Mouse (Mus musculus): Measurements from ENCODE around the gene Cryaa. TPM values are rescaled to one million over a fixed set of nuclear protein-coding genes. Genes with fewer than 3 reads are reported as not detected.
A peak's percentile ranks its signal among the peaks of the same experiment; 100 is the strongest.
"Not testable (repeated sequence)": the region's sequence is repeated elsewhere in the genome, so short reads cannot be mapped to it uniquely, and the experiment has no call there.

Cryaa gene
- polyA plus RNA-seq, 1 experiment from 2014 or later, result 14.2 TPM

DNA sequence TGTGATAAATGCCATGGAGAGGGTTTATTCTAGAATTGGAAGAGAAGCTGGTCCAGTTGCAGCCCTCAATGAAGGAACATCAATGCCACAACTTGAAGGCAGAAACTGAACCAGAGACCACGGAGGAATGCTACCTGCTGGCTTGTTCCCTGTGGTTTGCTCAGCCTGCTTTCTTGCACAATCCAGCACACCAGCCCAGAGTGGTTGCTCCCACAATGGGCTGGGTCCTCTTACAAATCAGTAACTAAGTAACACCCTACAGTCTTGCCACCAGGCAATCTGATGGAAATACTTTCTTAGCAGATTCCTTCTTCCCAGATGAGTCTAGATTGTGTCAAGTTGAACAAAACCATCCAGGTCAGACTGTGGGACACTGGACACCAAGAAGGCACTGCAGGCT is 12.0 kb downstream of the Cryaa start:
- ATAC-seq (ENCODE audit: insufficient number of reproducible peaks, low FRiP score, low TSS enrichment, low read depth), result no peak
- Histone ChIP-seq H3K9ac (no peak overlapping the region), H3K9me3 (replicated peaks) (no peaks in the 10 kb centered on the region), H3K4me3 (replicated peaks) (no peak overlapping the region), H3K4me1 (peaks cover 26% of the 10 kb centered on the region), H3K27me3 (no peaks in the 10 kb centered on the region), H3K4me2 (replicated peaks) (no peak overlapping the region), H3K27ac (replicated peaks) (no peak overlapping the region), H3K36me3 (no peaks in the 10 kb centered on the region)
- WGBS, result 64% methylated on average over 1 of the region's 1 CpGs

DNA sequence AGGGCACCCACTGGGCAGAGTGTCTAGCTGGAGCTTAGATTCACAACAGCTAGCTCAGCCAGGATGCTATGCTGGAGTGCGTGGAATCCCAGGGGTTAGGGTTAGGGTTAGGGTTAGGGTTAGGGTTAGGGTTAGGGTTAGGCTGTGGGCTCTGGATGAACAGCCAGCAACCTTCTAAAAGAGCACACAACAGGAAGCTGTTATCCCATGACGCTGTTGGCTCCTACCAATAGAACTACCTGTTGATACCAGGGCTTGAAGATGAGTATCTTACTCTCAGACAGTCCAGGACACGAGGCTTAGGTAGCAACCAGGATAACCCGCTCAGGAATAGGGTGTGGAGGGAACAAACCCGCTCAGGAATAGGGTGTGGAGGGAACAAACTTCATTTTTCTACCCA is 15.3 kb downstream of the Cryaa start:
- Histone ChIP-seq H3K27me3 (no peaks in the 10 kb centered on the region), H3K36me3 (no peaks in the 10 kb centered on the region), H3K4me3 (replicated peaks) (no peak overlapping the region), H3K9me3 (replicated peaks) (no peaks in the 10 kb centered on the region), H3K4me1 (peaks cover 12% of the 10 kb centered on the region), H3K27ac (replicated peaks) (no peak overlapping the region; the same call in 1 of the 2 replicates), H3K9ac (no peak overlapping the region), H3K4me2 (replicated peaks) (no peak overlapping the region)
- WGBS, result 35% methylated on average over 5 of the region's 5 CpGs
- no peak for ATAC-seq (ENCODE audit: insufficient number of reproducible peaks, low FRiP score, low TSS enrichment, low read depth)

DNA sequence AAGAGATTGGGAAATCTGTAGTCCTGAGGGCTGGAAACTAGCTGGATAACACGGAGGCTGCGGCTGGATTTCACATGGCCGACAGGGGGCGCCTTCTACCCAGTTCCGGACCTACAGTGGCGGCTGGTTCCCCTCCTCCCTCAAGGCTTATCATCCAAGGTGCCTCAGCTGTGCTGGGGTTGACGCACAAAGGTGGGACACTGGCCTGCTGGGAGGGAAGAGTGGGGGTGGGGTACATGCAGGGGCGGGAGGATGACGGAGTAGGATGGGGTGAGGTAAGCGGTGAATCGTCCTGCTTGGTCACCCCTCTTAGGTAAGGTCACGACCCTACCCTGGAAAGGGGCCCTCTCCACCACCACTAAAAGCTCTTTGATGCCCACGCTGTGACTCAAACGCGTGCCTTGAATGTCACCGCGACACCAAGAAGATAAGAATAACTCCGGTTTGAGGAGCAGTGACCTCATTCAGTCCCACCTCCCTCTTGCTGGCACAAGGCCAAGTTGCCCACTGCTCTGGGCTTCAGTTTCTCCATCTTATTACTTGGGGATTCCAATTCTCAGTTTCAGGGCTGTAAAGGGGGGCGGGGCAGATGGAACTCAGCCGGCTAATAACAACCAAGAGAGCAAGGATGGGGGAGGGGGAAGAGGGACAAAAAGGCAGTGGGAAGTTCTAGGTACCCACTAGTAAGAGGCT is 15.9 kb downstream of the Cryaa start:
- WGBS, result 7% methylated on average over 20 of the region's 20 CpGs
- Histone ChIP-seq H3K9ac (no peak overlapping the region), H3K9me3 (replicated peaks) (no peaks in the 10 kb centered on the region)

DNA sequence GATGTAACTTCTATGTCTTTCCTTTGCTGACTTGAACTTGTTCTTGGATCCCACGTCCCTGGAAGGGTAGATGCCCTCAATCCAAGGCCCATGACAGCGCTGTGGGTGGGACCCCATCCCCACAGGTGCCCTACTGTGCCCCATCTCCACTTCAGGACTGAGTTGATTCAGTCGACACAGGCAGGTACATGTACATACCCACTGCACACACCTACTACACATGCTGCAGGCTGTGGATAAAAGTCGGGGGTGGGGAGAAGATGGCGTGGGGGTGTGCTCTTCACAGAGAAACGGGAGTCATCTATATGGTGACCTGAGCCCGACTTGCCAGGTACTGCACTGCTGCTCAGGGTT is 16.4 kb downstream of the Cryaa start:
- no peaks in the 10 kb centered on the region for H3K27me3 ChIP-seq
- H3K36me3 ChIP-seq, result no peaks in the 10 kb centered on the region
- H3K4me2 ChIP-seq (replicated peaks), result 0 out of 2 replicates have a peak overlapping the region, but pooled peaks have one; percentile 41
- H3K4me3 ChIP-seq (replicated peaks), result no peak overlapping the region
- H3K9ac ChIP-seq, result no peak overlapping the region
- WGBS, result 65% methylated on average over 7 of the region's 7 CpGs
- ATAC-seq (ENCODE audit: insufficient number of reproducible peaks, low FRiP score, low TSS enrichment, low read depth), result no peak
- no peak overlapping the region for H3K27ac ChIP-seq (replicated peaks)
- peaks cover 12% of the 10 kb centered on the region for H3K4me1 ChIP-seq
- H3K9me3 ChIP-seq (replicated peaks), result no peaks in the 10 kb centered on the region

More for the DNA sequence above, 15.9 kb downstream of the Cryaa start:
- peak; percentile 48 for ATAC-seq (ENCODE audit: insufficient number of reproducible peaks, low FRiP score, low TSS enrichment, low read depth)
- H3K4me2 ChIP-seq (replicated peaks), result peak overlapping the region; percentile 41
- no peaks in the 10 kb centered on the region for H3K27me3 ChIP-seq
- H3K4me1 ChIP-seq, result peaks cover 12% of the 10 kb centered on the region
- H3K36me3 ChIP-seq, result no peaks in the 10 kb centered on the region
- H3K4me3 ChIP-seq (replicated peaks), result no peak overlapping the region
- H3K27ac ChIP-seq (replicated peaks), result 0 out of 2 replicates have a peak overlapping the region, but pooled peaks have one; percentile 9

DNA sequence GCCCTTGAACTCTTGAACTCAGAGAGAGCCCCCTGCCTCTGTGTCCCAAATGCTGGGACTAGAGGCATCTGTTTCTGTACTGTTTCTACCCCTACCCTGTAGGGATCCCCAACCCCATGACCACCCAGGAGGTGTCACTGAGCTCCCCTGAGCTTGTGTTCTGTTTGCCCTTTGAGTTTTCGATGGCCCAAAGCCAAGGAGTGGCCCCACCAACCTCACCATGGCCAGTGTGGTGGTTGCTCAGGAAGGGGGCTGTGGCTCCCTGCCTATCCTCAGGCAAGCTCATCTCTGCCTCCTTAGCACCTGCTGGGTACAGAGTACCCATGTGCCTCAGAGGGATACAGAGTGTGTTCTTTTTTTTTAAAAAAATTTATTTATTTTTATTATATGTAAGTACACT is 17.3 kb downstream of the Cryaa start:
- no peak overlapping the region for H3K4me2 ChIP-seq (replicated peaks)
- peaks cover 12% of the 10 kb centered on the region for H3K4me1 ChIP-seq
- no peak overlapping the region for H3K4me3 ChIP-seq (replicated peaks)
- H3K36me3 ChIP-seq, result no peaks in the 10 kb centered on the region
- H3K27ac ChIP-seq (replicated peaks), result no peak overlapping the region
- H3K9ac ChIP-seq, result no peak overlapping the region
- WGBS, result 78% methylated on average over 1 of the region's 1 CpGs
- H3K9me3 ChIP-seq (replicated peaks), result no peaks in the 10 kb centered on the region
- no peak for ATAC-seq (ENCODE audit: insufficient number of reproducible peaks, low FRiP score, low TSS enrichment, low read depth)
- no peaks in the 10 kb centered on the region for H3K27me3 ChIP-seq

DNA sequence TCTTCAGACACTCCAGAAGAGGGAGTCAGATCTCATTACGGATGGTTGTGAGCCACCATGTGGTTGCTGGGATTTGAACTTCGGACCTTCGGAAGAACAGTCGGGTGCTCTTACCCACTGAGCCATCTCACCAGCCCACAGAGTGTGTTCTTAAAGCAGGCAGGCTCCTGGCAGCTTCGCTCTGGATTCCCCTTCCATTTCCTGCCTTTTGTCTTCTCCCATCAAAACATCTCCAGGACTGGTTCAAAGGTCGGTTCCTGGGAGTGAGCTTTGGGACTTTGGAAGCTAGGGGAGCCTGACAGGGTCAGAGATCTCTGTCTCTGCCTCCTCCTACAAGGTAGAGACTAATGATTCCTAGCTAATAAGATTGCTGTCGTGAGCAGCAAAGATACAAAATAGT is 17.7 kb downstream of the Cryaa start:
- not testable (repeated sequence) for H3K27ac ChIP-seq (replicated peaks); H3K4me2 ChIP-seq (replicated peaks); H3K9ac ChIP-seq; H3K27me3 ChIP-seq; H3K4me3 ChIP-seq (replicated peaks); ATAC-seq (ENCODE audit: insufficient number of reproducible peaks, low FRiP score, low TSS enrichment, low read depth); H3K36me3 ChIP-seq; H3K9me3 ChIP-seq (replicated peaks)
- WGBS, result 87% methylated on average over 7 of the region's 7 CpGs
- peaks cover 12% of the 10 kb centered on the region for H3K4me1 ChIP-seq

DNA sequence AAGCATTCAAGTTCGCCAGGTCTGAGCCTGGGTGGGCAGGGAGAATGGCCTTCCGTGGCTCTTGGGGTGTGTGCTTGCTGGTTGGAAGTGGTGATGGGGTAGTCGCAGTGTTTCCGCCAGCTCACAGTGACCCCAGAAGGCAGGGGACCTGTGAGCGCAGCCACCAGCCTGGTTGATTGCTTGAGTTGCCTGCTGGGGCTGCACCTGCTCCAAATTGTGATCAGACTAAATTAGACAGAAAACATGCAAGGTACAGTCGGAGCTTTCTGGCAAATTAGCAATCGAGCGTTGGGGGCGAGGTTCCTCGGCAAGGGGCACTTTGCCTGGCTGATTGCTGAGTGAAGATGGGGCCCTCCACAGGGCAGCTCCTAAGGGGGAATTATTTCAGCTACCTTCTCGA is 20.7 kb downstream of the Cryaa start:
- Histone ChIP-seq H3K36me3 (no peaks in the 10 kb centered on the region), H3K4me2 (replicated peaks) (no peak overlapping the region)
- 51% methylated on average over 11 of the region's 11 CpGs for WGBS

DNA sequence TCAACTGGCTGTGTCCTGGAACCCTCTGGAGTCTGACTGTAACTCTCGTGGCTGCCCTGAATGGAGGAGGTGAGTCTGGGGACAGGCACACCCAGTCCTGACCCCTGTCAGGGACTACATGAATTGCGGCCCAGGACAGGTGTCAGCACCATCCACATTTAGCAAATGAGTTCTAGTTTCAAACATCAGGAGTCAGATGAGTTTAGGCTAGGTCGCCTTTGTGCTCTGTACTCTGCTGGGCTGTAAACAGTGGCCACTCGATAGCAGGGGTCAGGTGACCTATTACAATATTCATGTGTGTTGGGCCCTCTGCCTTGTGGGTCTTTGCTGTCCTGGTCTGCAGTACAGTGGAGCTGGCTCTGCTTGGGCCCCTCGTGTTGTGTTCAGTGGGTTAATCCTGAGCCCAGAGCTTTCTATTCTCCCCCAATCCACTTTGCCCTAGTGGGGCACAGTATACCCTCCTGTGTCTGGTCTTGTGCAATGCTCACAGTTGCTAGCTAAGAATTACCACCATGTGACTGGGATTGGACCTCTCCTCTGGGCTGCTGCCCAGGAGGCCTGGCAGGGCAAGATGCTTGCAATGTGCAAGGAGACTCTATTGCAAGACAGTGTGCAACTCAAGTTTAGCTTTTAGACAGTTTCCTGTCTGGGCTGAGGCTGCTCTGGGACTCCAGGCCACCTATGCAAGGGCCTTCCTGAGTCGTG is 25.8 kb downstream of the Cryaa start:
- ATAC-seq (ENCODE audit: insufficient number of reproducible peaks, low FRiP score, low TSS enrichment, low read depth), result no peak; the same call in 1 of the 2 replicates
- no peaks in the 10 kb centered on the region for H3K9me3 ChIP-seq (replicated peaks)
- H3K27ac ChIP-seq (replicated peaks), result no peak overlapping the region
- WGBS, result 69% methylated on average over 6 of the region's 6 CpGs
- no peak overlapping the region for H3K9ac ChIP-seq
- H3K4me3 ChIP-seq (replicated peaks), result no peak overlapping the region
- no peaks in the 10 kb centered on the region for H3K36me3 ChIP-seq
- no peaks in the 10 kb centered on the region for H3K4me1 ChIP-seq
- no peak overlapping the region for H3K4me2 ChIP-seq (replicated peaks)
- no peaks in the 10 kb centered on the region for H3K27me3 ChIP-seq

More for the DNA sequence above, 20.7 kb downstream of the Cryaa start:
- H3K27ac ChIP-seq (replicated peaks), result no peak overlapping the region
- H3K9me3 ChIP-seq (replicated peaks), result no peaks in the 10 kb centered on the region
- no peak overlapping the region for H3K4me3 ChIP-seq (replicated peaks)
- H3K4me1 ChIP-seq, result peaks cover 8% of the 10 kb centered on the region
- no peak for ATAC-seq (ENCODE audit: insufficient number of reproducible peaks, low FRiP score, low TSS enrichment, low read depth)
- H3K9ac ChIP-seq, result no peak overlapping the region
- H3K27me3 ChIP-seq, result no peaks in the 10 kb centered on the region

DNA sequence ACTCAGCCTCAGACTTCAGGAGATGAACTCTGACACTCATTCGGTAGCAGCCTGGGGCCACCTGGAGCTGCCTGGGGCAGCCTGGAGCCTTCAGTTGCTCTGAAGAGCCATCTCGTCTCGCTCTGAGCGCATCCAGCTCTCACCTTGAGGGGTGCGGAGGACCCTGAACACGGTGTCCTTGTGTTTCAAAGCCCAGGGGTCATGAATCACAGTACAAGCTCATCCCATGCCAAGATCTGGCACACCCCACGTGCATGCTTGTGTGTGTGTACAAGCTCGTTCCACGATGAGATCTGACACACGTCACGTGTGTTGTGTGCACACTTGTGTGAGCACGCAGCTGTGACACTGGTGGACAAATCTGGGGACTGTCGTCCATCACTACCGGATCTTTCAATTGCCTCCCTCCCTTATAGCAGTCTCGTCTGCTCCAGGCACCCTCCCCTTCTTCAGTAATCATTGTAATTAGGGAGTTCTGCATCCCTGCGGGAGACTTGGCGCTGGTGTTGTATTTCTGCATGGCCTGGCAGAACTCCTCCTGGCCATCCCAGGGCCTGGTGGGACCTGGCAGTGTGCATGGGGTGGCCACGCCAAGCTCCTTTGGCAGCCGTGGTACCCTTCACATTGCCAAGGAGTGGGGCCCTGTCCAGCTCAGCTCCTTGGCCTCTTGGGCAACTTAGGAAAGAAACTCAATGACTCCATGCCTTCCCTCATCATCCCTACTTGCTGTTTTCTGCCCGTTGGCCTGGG is 27.8 kb downstream of the Cryaa start:
- no peak for ATAC-seq (ENCODE audit: insufficient number of reproducible peaks, low FRiP score, low TSS enrichment, low read depth)
- Histone ChIP-seq H3K4me1 (no peaks in the 10 kb centered on the region), H3K9ac (no peak overlapping the region), H3K27me3 (no peaks in the 10 kb centered on the region), H3K4me3 (replicated peaks) (no peak overlapping the region), H3K27ac (replicated peaks) (no peak overlapping the region), H3K9me3 (replicated peaks) (no peaks in the 10 kb centered on the region), H3K4me2 (replicated peaks) (no peak overlapping the region), H3K36me3 (no peaks in the 10 kb centered on the region)
- WGBS, result 62% methylated on average over 20 of the region's 20 CpGs

DNA sequence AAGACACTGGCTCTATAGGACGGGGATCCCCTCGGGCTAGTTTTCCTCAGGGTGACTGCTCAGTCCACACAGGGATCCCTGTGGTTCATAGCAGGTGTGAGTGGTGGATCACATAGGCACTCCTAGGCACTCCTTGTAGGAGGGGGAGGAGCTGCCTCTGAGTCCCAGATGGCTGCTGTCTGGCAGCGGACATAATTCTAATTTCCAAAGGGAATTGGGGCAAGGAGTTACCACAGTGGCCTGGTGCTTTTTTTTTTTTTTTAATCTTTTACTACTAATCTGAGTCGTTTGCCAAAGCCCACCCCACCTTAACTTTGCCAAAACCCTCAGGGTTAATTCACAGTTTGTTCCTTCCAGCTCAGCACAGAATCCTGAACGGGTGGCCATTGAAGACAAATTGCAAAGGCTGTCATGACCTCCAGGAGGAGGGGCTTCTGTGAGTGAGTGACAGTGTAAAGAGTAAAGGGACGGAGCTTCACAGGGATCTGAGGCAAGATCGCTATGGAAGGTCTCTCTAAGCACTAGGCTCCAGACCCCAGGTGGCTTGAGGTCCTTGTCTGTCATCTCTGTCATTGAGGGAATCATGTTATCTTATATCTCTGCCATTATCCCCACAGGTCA is 31.6 kb downstream of the Cryaa start:
- Histone ChIP-seq H3K27ac (replicated peaks) (no peak overlapping the region), H3K4me2 (replicated peaks) (no peak overlapping the region), H3K9me3 (replicated peaks) (no peaks in the 10 kb centered on the region), H3K4me1 (peaks cover 6% of the 10 kb centered on the region; the same call in 1 of the 2 replicates), H3K36me3 (no peaks in the 10 kb centered on the region), H3K27me3 (no peaks in the 10 kb centered on the region), H3K9ac (no peak overlapping the region), H3K4me3 (replicated peaks) (no peak overlapping the region)
- ATAC-seq (ENCODE audit: insufficient number of reproducible peaks, low FRiP score, low TSS enrichment, low read depth), result no peak
- 57% methylated on average over 7 of the region's 7 CpGs for WGBS

DNA sequence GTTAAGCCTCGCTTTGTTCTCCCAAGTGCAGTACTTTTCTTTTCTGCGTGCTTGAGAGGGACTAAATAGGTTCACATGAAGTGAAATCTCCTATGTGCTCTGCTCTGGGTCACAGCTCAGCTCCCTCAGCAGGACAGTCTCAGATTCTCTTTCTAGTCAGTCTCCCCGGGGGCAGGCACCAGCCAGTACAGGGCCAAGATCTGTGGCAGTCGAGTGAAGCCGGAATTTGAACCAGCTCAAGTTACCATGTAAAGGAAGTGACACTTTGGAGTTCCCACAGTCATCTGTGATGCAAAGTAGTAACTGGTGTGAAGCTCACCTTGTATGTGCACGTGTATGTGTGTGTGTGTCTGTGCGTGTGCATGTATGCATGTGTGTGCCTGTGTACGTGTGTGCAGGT is 32.8 kb downstream of the Cryaa start:
- ATAC-seq (ENCODE audit: insufficient number of reproducible peaks, low FRiP score, low TSS enrichment, low read depth), result no peak
- WGBS, result 51% methylated on average over 8 of the region's 8 CpGs
- H3K4me3 ChIP-seq (replicated peaks), result no peak overlapping the region
- H3K27me3 ChIP-seq, result no peaks in the 10 kb centered on the region
- no peaks in the 10 kb centered on the region for H3K36me3 ChIP-seq
- no peak overlapping the region for H3K4me2 ChIP-seq (replicated peaks)
- H3K9ac ChIP-seq, result no peak overlapping the region
- no peak overlapping the region for H3K27ac ChIP-seq (replicated peaks)
- peaks cover 6% of the 10 kb centered on the region; the same call in 1 of the 2 replicates for H3K4me1 ChIP-seq
- no peaks in the 10 kb centered on the region for H3K9me3 ChIP-seq (replicated peaks)

Measured in embryonic facial prominence, embryonic 15.5 days (tissue).